Mouse (Mus musculus) embryonic facial prominence, embryonic 15.5 days (tissue): ENCODE measurements around the gene Cadps. TPM values are rescaled to one million over a fixed set of nuclear protein-coding genes. Genes with fewer than 3 reads are reported as not detected.
"Not testable (repeated sequence)": the region's sequence is repeated elsewhere in the genome, so short reads cannot be mapped to it uniquely, and the experiment has no call there.

Experiments
- ATAC-seq: fragments of 200-750 bp; cut with Nextera tagmentation; 2 replicates; pipeline ENCODE4 v1.8.0; 2017; ENCODE audit warnings: low read depth, moderate TSS enrichment; ENCODE audit not compliant: insufficient number of reproducible peaks, low FRiP score, low TSS enrichment
- H3K27ac ChIP-seq: fragments of 300-500 bp; sonication (generic); replicated peaks from 2 replicates; pipeline ENCODE4 v1.5.1; 2015; ENCODE audit warnings: mild to moderate bottlenecking, inconsistent platforms
- H3K27me3 ChIP-seq: fragments of 300-500 bp; sonication (generic); 2 replicates; pipeline ENCODE4 v1.6.1; 2015; ENCODE audit warnings: inconsistent platforms
- H3K36me3 ChIP-seq: fragments of 300-500 bp; sonication (generic); 2 replicates; pipeline ENCODE4 v1.6.1; 2015; ENCODE audit warnings: mild to moderate bottlenecking, inconsistent platforms
- H3K4me1 ChIP-seq: fragments of 300-500 bp; sonication (generic); 2 replicates; pipeline ENCODE4 v1.6.1; 2015; ENCODE audit warnings: inconsistent platforms
- H3K4me2 ChIP-seq: fragments of 300-500 bp; sonication (generic); replicated peaks from 2 replicates; pipeline ENCODE4 v1.6.1; 2015; ENCODE audit warnings: mild to moderate bottlenecking, inconsistent platforms
- H3K4me3 ChIP-seq: fragments of 300-500 bp; sonication (generic); replicated peaks from 2 replicates; pipeline ENCODE4 v1.5.1; 2015; ENCODE audit warnings: mild to moderate bottlenecking, inconsistent platforms
- H3K9ac ChIP-seq: fragments of 300-500 bp; sonication (generic); 2 replicates; pipeline ENCODE4 v1.6.1; 2015; ENCODE audit warnings: inconsistent platforms
- H3K9me3 ChIP-seq: fragments of 300-500 bp; sonication (generic); replicated peaks from 2 replicates; pipeline ENCODE4 v1.6.1; 2016; ENCODE audit warnings: inconsistent platforms
- WGBS: fragments of 180-500 bp; shearing (Covaris S2); methylation state at CpG from one replicate; pipeline ENCODE4 v1.1.7; 2015; 5-methylcytosine and 5-hydroxymethylcytosine counted together
- polyA plus RNA-seq: library from polyadenylated mRNA; unstranded; fragments of >200 nt; fragmentation: Nextera tagmentation; extraction: Ambion mirVana; gene quantifications from 2 replicates; pipeline ENCODE4 v1.2.1, GENCODE M21; 2015

The Cadps gene
- polyA plus RNA-seq, 1 experiment from 2014 or later = 1.4 TPM

DNA sequence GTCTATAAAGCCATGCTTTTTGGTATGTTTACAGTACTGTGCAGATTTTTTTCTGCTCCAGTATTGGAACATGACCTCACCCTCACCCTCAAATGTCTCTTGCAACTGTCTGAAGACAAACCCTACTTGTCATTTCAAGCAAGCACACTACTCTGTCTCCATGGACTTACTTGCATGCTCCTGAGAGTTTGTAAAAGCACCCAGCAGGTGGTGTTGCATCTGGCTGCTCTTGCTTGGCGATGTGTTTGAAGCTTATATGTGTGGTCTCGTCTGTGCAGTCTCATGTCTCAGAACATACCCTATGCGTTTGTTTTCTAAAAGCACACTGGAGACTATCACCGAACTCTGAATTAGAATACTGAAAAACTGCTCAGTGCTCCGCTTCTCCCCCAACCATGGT, 241.2 kb downstream of the Cadps start:
- Histone ChIP-seq H3K4me2 (no peak overlapping the region), H3K36me3 (no peaks in the 10 kb centered on the region), H3K27ac (no peak overlapping the region), H3K9me3 (no peaks in the 10 kb centered on the region), H3K27me3 (0 out of 2 replicates have a peak, but pooled peaks cover 3% of the 10 kb centered on the region), H3K4me3 (no peak overlapping the region), H3K9ac (no peak overlapping the region), H3K4me1 (no peaks in the 10 kb centered on the region)
- ATAC-seq = no peak
- WGBS = 62% methylated on average over 5 of the region's 5 CpGs

DNA sequence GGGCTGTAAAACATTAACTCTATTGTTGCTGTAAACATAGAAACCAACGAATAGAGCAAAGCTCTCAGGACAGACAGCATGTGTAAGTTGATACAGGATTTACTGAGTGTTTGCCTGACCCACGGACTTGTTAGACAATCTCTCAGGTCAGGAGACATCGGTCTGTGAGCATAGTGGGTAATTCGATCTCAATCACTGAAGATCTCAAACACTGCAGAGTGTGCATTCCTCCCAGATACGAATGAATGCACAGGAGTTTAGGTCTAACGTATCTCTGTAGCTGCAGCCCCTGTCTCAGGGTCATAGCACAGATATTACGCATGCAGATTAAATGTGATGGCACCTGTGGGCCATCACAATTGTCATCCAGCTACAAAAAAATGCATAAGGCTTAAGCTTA, 242.1 kb downstream of the Cadps start:
- ATAC-seq = no peak
- Histone ChIP-seq H3K4me3 (no peak overlapping the region), H3K36me3 (no peaks in the 10 kb centered on the region), H3K9ac (no peak overlapping the region), H3K27me3 (0 out of 2 replicates have a peak, but pooled peaks cover 3% of the 10 kb centered on the region), H3K9me3 (no peaks in the 10 kb centered on the region), H3K27ac (no peak overlapping the region), H3K4me1 (no peaks in the 10 kb centered on the region), H3K4me2 (no peak overlapping the region)
- WGBS = 15% methylated on average over 7 of the region's 7 CpGs

DNA sequence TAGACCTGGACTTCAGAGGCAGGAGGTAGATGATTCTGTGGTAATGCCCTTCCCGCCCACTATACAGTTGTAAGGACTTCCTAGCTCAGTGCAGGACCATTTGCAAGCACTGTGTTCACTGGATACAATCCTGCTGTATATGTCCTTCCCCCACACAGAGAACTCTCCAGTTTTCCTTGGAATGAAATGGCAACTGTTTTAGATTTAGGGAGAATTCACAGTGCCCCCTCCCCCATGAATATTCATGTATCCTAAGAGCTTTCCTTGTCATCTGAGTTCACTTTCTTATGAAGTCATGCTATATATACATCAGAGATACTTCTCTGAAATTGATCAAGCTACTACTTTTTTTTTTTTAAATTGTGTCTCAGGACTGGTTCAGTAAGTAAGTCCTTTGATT, 244.7 kb downstream of the Cadps start:
- H3K4me2 ChIP-seq = no peak overlapping the region
- no peak for ATAC-seq
- H3K27ac ChIP-seq = no peak overlapping the region
- no peak overlapping the region for H3K4me3 ChIP-seq
- H3K27me3 ChIP-seq = no peaks in the 10 kb centered on the region
- H3K9ac ChIP-seq = no peak overlapping the region
- H3K9me3 ChIP-seq = no peaks in the 10 kb centered on the region
- no peaks in the 10 kb centered on the region for H3K4me1 ChIP-seq
- 59% methylated on average over 1 of the region's 1 CpGs for WGBS
- H3K36me3 ChIP-seq = no peaks in the 10 kb centered on the region

DNA sequence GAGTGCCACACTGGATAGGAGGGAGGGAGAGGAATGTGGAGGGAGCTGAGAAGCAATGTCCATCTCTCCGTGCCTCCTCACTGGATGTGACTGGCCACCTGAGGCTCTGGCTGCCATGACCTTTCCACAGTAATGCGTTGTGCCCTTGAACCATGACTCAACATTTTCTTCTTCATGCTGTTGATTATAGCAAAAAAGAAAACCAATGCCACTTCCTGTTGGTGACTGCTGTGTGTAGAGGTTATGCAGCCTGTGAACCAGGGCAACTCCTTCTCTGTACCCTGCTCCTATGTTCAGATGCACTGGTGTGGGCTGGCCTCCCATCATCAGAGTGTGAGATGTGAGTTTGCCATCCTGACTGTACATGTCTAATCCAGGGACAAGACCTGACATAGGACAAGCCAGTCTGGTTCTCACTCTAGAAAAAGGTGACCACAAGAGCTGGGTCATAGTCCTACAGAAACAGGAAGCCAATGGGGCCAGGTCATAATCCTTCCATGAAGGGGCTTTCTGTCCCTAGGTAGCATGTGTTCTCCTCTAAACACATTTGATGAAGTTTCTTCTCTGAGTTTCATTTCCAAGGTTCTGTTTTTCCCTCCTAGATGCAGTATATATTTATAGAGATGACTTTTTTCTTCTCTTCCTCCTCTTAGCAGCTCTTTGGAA, 245.3 kb downstream of the Cadps start:
- Histone ChIP-seq H3K4me3 (no peak overlapping the region), H3K27me3 (no peaks in the 10 kb centered on the region), H3K9ac (no peak overlapping the region), H3K27ac (no peak overlapping the region), H3K36me3 (no peaks in the 10 kb centered on the region), H3K9me3 (no peaks in the 10 kb centered on the region), H3K4me2 (no peak overlapping the region), H3K4me1 (no peaks in the 10 kb centered on the region)
- ATAC-seq = no peak
- 67% methylated on average over 2 of the region's 2 CpGs for WGBS

DNA sequence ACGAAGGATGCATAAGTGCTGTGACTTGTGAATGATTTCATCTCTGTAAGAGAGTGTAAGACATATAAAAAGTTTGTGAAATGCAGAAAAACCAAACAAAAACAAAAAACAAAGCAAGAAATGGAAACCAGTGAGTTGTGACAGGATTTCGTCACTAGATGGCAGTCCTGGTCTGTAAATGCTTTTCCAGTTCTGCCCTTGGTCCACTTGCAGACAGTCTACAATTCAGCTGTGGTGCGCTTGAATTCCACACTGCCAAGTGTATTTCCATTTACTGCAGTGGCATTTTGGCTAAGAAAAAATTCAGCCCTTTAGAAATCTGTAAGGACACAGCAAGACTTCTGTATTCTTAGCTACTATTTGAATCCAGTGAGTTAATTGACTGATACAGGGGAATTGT, 247.8 kb downstream of the Cadps start:
- no peak for ATAC-seq

DNA sequence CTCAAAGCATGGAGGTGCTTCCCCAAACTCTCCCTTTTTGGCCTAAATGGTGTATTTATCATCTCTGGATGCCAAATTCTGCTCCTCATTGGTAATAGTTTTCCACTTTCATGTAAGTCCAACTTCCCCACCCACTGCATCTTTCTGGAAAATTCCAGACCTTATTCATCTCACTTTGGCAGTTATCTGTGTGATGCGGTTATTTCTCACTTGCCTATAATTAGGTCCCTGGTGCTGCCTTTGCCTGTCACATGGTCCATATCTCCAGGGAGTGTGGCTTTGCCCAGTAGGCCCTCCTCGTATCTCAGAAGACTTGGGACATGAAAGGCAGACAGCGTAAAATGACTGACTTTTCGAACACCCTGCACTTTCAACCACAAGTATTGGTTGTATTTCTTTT, 248.5 kb downstream of the Cadps start:
- H3K4me3 ChIP-seq = no peak overlapping the region
- H3K27me3 ChIP-seq = no peaks in the 10 kb centered on the region
- H3K9ac ChIP-seq = no peak overlapping the region
- no peak overlapping the region for H3K4me2 ChIP-seq
- ATAC-seq = no peak
- H3K4me1 ChIP-seq = no peaks in the 10 kb centered on the region
- no peaks in the 10 kb centered on the region for H3K36me3 ChIP-seq
- no peaks in the 10 kb centered on the region for H3K9me3 ChIP-seq
- no peak overlapping the region for H3K27ac ChIP-seq
- WGBS = 66% methylated on average over 4 of the region's 4 CpGs

More for the DNA sequence above, 247.8 kb downstream of the Cadps start:
- Histone ChIP-seq H3K27me3 (no peaks in the 10 kb centered on the region), H3K4me2 (no peak overlapping the region), H3K9ac (no peak overlapping the region), H3K4me3 (no peak overlapping the region), H3K9me3 (no peaks in the 10 kb centered on the region), H3K4me1 (no peaks in the 10 kb centered on the region), H3K36me3 (no peaks in the 10 kb centered on the region), H3K27ac (no peak overlapping the region)
- WGBS = 17% methylated on average over 3 of the region's 3 CpGs

DNA sequence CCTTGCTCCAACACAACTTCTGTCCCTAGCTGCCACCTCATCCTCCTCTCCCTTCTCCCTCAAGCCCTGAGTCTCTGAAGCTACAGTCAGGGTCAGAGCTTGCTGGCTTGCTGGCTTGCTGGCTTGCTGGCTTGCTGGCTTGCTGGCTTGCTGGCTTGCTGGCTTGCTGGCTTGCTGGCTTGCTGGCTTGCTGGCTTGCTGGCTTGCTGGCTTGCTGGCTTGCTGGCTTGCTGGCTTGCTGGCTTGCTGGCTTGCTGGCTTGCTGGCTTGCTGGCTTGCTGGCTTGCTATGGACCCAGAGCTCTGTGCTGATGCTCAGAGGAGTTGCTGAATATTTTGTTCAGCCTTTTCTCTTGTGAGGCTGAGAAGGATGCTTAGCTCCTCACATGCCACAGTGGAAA, 261.1 kb downstream of the Cadps start:
- not testable (repeated sequence) for H3K27me3 ChIP-seq, ATAC-seq, H3K9me3 ChIP-seq, H3K4me2 ChIP-seq, H3K4me1 ChIP-seq, H3K27ac ChIP-seq, H3K4me3 ChIP-seq, H3K9ac ChIP-seq, H3K36me3 ChIP-seq

DNA sequence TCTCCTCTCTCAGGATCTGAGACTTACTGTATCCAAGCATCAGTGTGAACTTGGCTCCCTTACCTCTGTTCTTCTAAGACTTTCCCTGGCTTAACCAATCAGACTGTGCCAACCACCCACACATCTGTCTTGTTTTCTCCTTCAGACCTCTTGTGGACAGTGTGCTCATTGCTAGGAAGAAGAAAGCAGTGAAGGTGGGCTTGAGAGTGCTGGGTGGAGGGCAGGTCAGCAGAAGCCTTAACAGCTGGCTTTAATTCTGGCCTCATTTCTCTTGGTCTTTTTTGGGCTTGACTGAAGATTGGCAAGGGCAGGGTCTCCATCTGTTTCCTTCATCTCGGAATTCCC, 262.7 kb downstream of the Cadps start:
- Histone ChIP-seq H3K27ac (no peak overlapping the region), H3K4me3 (no peak overlapping the region), H3K27me3 (no peaks in the 10 kb centered on the region), H3K36me3 (no peaks in the 10 kb centered on the region), H3K9ac (no peak overlapping the region), H3K4me1 (no peaks in the 10 kb centered on the region), H3K4me2 (no peak overlapping the region), H3K9me3 (no peaks in the 10 kb centered on the region)
- WGBS = 43% methylated on average over 1 of the region's 1 CpGs
- ATAC-seq = no peak

DNA sequence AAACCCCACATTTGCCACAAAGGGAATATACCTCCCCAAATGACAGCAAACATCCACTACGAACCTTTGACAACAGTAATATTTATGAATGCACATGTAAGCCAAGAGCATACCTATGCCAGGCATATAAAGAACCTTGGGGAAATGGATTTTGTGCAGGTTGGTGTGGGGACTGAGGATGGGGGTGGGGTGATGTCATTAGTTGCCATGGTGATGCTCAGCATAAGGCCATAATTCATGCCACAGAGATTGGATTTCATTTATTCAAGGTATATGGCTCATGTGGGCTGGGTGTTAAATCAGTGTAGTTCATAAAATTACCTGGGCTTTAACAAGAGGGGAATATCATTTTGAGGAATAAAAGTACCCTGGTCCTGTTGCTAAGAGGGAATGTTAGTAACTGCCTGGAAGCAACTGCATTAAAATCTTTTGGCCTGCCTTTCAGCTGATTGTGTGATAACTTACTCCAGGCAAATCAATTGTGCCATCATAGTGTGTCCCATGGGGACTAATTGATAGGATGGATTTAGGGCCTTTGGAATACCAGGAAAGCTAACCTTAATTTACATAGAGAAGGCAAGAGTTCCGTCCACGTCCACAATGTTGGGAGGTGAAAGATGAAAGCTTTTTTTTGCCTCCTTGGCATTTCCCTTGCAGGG, 263.2 kb downstream of the Cadps start:
- Histone ChIP-seq H3K4me2 (no peak overlapping the region), H3K36me3 (no peaks in the 10 kb centered on the region), H3K27ac (no peak overlapping the region), H3K9me3 (no peaks in the 10 kb centered on the region), H3K27me3 (no peaks in the 10 kb centered on the region), H3K4me3 (no peak overlapping the region), H3K4me1 (no peaks in the 10 kb centered on the region), H3K9ac (no peak overlapping the region)
- 74% methylated on average over 3 of the region's 3 CpGs for WGBS
- ATAC-seq = no peak

DNA sequence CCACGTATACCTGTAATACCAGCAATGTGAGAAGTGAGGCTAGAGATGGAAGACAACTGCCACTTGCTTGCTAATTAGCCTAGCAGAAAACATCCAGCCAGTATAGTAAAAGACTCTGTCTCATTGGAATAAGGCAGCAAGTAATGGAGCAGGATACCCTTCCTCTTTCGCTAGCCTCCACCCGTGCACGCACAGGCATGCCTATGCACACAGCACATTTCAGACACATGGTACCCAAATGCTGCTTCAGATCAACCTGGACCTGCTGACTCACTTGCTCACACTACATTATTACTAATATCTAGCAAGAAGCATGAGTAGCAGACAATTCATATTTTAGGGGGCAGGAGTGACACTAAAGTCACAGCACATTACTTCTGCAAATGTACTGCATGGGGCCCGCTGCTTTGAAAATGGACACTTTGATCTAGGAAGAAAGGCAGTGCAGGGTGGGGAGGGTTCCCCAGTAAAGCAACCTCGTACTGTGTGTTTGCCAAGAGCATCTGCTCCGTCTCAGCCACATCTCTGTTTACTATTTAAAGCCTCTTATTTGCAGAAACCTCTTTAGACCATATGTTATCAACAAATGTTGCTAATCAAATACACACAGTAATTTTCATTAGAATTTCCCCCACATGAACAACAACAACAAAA, 263.8 kb downstream of the Cadps start:
- no peak for ATAC-seq
- Histone ChIP-seq H3K36me3 (no peaks in the 10 kb centered on the region), H3K27me3 (no peaks in the 10 kb centered on the region), H3K4me3 (no peak overlapping the region), H3K27ac (no peak overlapping the region), H3K9me3 (no peaks in the 10 kb centered on the region), H3K9ac (no peak overlapping the region), H3K4me2 (no peak overlapping the region), H3K4me1 (no peaks in the 10 kb centered on the region)
- 53% methylated on average over 7 of the region's 7 CpGs for WGBS

DNA sequence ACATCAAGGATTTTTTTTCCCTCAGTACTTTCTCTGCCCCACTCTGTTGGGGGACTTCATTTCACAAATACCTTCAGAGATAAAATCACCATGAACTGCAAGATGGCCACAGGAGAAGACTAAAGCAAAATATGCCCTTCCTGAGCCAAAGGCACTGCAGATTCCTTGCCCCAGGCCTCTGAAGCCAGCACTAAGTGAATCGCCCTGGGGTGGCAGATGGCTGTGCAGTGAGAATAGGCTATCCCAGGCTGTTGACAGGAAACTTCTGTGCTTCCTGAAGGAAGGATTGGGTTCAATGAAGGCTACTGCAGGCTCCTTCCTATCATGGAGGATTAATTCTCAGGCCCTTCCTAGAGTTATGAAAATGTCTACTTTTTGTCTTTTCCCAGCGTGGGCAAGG, 268.4 kb downstream of the Cadps start:
- 63% methylated on average over 2 of the region's 2 CpGs for WGBS
- no peaks in the 10 kb centered on the region for H3K4me1 ChIP-seq
- no peak overlapping the region for H3K4me2 ChIP-seq
- no peak overlapping the region for H3K27ac ChIP-seq
- no peak overlapping the region for H3K4me3 ChIP-seq
- no peaks in the 10 kb centered on the region for H3K36me3 ChIP-seq
- no peaks in the 10 kb centered on the region for H3K27me3 ChIP-seq
- ATAC-seq = no peak
- H3K9me3 ChIP-seq = no peaks in the 10 kb centered on the region
- no peak overlapping the region for H3K9ac ChIP-seq

DNA sequence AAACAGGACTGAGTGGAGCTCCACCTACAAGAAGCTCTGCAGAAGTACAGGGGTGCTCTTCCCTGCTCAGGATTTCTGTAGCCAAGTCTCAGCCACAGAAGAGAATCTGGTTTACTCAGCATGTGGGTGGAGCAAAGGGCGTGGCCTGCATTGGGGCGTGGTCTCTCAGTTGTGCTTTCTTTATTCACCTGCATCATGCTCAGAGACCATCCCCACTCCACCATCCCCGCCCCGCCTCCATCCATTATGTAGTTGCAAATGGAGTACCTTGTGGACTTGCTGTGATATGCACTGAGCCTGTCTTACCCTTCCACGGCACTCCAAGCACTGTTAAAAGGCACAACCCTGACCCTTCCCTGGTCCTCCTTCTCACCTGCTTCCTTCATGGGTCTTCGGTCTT, 271.5 kb downstream of the Cadps start:
- no peak overlapping the region for H3K27ac ChIP-seq
- WGBS = 35% methylated on average over 6 of the region's 6 CpGs
- H3K27me3 ChIP-seq = no peaks in the 10 kb centered on the region
- no peak for ATAC-seq
- H3K9me3 ChIP-seq = no peaks in the 10 kb centered on the region
- no peaks in the 10 kb centered on the region for H3K36me3 ChIP-seq
- H3K9ac ChIP-seq = no peak overlapping the region
- no peak overlapping the region for H3K4me3 ChIP-seq
- H3K4me1 ChIP-seq = no peaks in the 10 kb centered on the region
- H3K4me2 ChIP-seq = no peak overlapping the region
